Comparison of ENCODE assay signal across 8 mouse cellular contexts in the genomic region with DNA sequence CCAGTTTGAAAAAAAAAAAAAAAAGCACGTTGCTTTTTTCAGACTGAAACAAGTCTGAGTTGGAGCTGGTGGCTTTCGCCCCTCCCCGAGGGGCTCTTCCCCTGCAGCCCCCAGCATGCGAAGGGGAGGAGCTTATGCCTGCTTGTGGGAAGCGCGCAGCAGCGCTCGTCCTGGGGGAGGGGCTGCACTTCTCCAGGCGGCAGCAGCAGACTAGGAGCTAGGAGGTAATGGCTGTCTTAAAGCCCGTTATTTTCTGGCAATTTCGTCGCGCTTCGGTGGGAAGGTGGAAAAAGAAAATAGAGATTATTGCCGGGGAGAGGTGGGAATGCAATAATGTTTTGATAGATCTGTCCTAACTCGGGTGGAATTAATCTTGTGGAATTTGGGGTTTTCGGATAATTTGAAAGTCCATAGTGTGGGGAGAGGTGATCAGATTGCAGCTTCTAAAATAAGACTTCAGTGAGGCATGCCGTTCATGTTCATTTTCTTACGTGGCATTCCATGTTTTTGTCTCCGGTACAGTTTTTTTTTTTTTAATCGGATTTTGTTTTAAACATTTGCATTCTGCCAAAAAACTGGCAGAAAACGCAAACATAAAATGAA. TPM values are rescaled to one million over a fixed set of nuclear protein-coding genes. Genes with fewer than 3 reads are reported as not detected.
DNase-seq lines count a peak whose midpoint lies in the region; ATAC-seq and TF ChIP-seq lines count a peak whose summit lies in the region.

No protein-coding gene starts in this region.

- H3K9me3 ChIP-seq in forebrain, embryonic 12.5 days = no peaks in the 10 kb centered on the region

- H3K4me1 ChIP-seq in forebrain, embryonic 12.5 days = no peaks in the 10 kb centered on the region; the same call in 1 of the 2 replicates
- no peaks in the 10 kb centered on the region for H3K4me1 ChIP-seq in lung, adult 2 months (ENCODE audit: control insufficient read depth, insufficient read depth, low read length)

- WGBS in forebrain, embryonic 12.5 days = 17% methylated on average over 22 of the region's 22 CpGs
- WGBS in lung, adult 2 months = 24% methylated on average over 22 of the region's 22 CpGs

- ATAC-seq in cerebellum, adult (ENCODE audit: insufficient number of reproducible peaks, low FRiP score, low TSS enrichment) = peak; percentile 75; the same call in 1 of the 2 replicates
- peak; percentile 96 for ATAC-seq in forebrain, embryonic 12.5 days (ENCODE audit: low FRiP score)
- peak; percentile 87; a peak in 3 of 4 replicates for ATAC-seq in hematopoietic stem cell, adult 5-6 weeks (replicated peaks in 1 of 2; ENCODE audit: insufficient read depth in 1 of 2, low FRiP score in 2 of 2, low TSS enrichment in 1 of 2, low read depth in 1 of 2, poor library complexity in 2 of 2, severe bottlenecking in 2 of 2)

- no peaks in the 10 kb centered on the region for H3K36me3 ChIP-seq in forebrain, embryonic 12.5 days (replicated peaks)

- H3K27me3 ChIP-seq in forebrain, embryonic 12.5 days = peaks cover 8% of the 10 kb centered on the region; the same call in 1 of the 2 replicates

- DNase-seq in R1 (ENCODE audit: low read depth, low spot score) = peak; percentile 63
- DNase-seq in layer of hippocampus, adult 9-10 months (ENCODE audit: low spot score) = peak; percentile 7
- no peak for DNase-seq in lung, adult 2 months
- DNase-seq in ovary, adult 18-20 months (ENCODE audit: low spot score) = peak; percentile 53
- no peak for DNase-seq in T-cell, adult 2 months (ENCODE audit: low spot score)

- H3K4me2 ChIP-seq in forebrain, embryonic 12.5 days = peak overlapping the region; percentile 47

- H3K9ac ChIP-seq in forebrain, embryonic 12.5 days = no peak overlapping the region; the same call in 1 of the 2 replicates

- H3K27ac ChIP-seq in forebrain, embryonic 12.5 days = no peak overlapping the region

- TF ChIP-seq CTCF in lung, adult 2 months (IDR thresholded peaks at IDR 0.05; ENCODE audit: insufficient read depth, low read length) = no peak

- H3K4me3 ChIP-seq in forebrain, embryonic 12.5 days (replicated peaks) = peak overlapping the region; percentile 37
- H3K4me3 ChIP-seq in lung, adult 2 months (replicated peaks; ENCODE audit: extremely low read depth, low read depth, low read length) = peak overlapping the region; percentile 34

- TF ChIP-seq POLR2A in lung, adult 2 months (IDR thresholded peaks at IDR 0.05; ENCODE audit: borderline replicate concordance, extremely low read depth, low read depth, low read length) = no peak

RNA-seq across cellular contexts. Expression of gene Mum1l1, which starts 7.2 kb away (rescaled TPM):
- 13.7 and 13.8 TPM in 2 replicates for polyA plus RNA-seq in forebrain, embryonic 12.5 days (2016; fragmentation: Nextera tagmentation; extraction: Ambion mirVana)
- total RNA-seq in hematopoietic stem cell, adult 5-6 weeks (2017) = 0.31 and 1.2 TPM in 2 replicates
- polyA plus RNA-seq in lung, adult 2 months (2012; rRNA removed) = 0.54 and 1.2 TPM in 2 replicates

RNA-seq across cellular contexts. Expression of gene 4933428M09Rik, which starts 38.1 kb away (rescaled TPM):
- polyA plus RNA-seq in forebrain, embryonic 12.5 days (2016; fragmentation: Nextera tagmentation; extraction: Ambion mirVana) = not detected in 2 replicates
- not detected in 2 replicates for total RNA-seq in hematopoietic stem cell, adult 5-6 weeks (2017)
- not detected in 2 replicates for polyA plus RNA-seq in lung, adult 2 months (2012; rRNA removed)

Comparison
In these comparisons a context has a peak if more than half of its experiments do, and no peak if none do; other contexts are left out.
1. DNase-seq: peak in R1 (single experiment), layer of hippocampus, adult 9-10 months (single experiment) and ovary, adult 18-20 months (single experiment); none in lung, adult 2 months (single experiment) and T-cell, adult 2 months (single experiment).
2. Peak in every context shown above with its lines, with median percentiles within 50 percentile points of each other: ATAC-seq.